Mouse (Mus musculus) thymus, postnatal 36 days (tissue): ENCODE measurements around the gene Trim10.

Experiments
- DNase-seq, 2 experiments: peaks; one replicate each; pipeline ENCODE4 v3.0.0; 2022; ENCODE audit warnings: mixed read lengths in 2 of 2

Gene Trim10

GRCm38 (mm10) chr17:36915076-36915475 is 45.7 kb downstream of the Trim10 start:
- DNase-seq = peak; percentile 58 to 71

- DNase-seq = no peak
Observed at GRCm38 (mm10) chr17:36920239-36920638, 50.9 kb downstream of the Trim10 start.

GRCm38 (mm10) chr17:36922715-36923114 is 53.3 kb downstream of the Trim10 start:
- no peak for DNase-seq

- no peak for DNase-seq
Observed at GRCm38 (mm10) chr17:36923491-36923890, 54.1 kb downstream of the Trim10 start.
